Mouse (Mus musculus): ENCODE measurements at regions not wholly inside any gene's neighbourhood (a gene's known extent, or its start where the extent isn't known, plus 50 kb on each side); places are given as distances from the start of the nearest gene placed in this dataset.

GRCm38 (mm10) chr3:37887711-37888110, 163.4 kb upstream of the Gm5148 start:
- DNase-seq (ENCODE audit: low spot score in 2 of 2): no peak

- DNase-seq (ENCODE audit: low spot score in 2 of 2): no peak
Observed at GRCm38 (mm10) chr3:37886705-37887454, 162.6 kb upstream of the Gm5148 start.

GRCm38 (mm10) chr3:37885776-37886175, 161.5 kb upstream of the Gm5148 start:
- DNase-seq (ENCODE audit: low spot score in 2 of 2): no peak

DNA sequence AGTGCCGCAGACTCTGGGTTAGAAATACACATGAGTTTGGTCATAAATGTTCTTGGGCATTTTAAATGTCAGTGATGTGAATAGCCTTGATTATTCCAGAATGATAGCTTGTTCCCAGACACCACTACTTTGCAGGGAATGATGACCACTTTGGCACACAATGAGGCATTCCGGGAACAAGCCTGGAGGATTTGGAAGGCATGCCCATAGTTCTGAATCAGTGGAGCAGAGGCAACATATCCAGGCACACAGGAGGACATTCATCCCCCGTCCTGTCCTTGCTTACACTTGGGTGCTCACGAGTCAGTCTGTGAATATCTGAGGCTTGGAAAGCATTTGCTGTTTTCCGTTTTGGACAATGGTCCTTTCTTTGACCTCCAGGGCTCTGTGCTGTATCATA, 158.1 kb upstream of the Gm5148 start:
- DNase-seq (ENCODE audit: low spot score in 2 of 2): no peak

- no peak for DNase-seq (ENCODE audit: low spot score in 2 of 2)
Observed at GRCm38 (mm10) chr3:37881016-37881415, 156.7 kb upstream of the Gm5148 start.

DNA sequence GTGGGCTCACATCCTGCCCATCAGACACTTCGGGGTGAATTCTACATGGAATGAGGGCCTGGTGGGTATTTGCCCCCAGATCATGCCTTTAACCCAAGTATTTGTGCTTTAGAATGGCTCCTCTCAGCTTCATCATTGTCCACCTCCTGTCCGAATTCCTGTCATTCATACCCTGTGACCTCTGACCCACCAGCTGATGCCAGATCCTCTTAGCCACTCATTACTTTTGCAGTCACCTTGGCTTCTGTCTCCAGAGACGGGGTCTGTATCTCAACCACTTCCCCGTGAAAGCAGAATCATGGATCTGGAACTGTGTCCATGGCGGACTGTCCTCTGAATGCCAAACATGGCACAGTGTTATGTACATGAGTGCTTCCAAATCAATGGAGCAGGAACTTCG, 154.8 kb upstream of the Gm5148 start:
- DNase-seq (ENCODE audit: low spot score in 2 of 2): no peak

DNA sequence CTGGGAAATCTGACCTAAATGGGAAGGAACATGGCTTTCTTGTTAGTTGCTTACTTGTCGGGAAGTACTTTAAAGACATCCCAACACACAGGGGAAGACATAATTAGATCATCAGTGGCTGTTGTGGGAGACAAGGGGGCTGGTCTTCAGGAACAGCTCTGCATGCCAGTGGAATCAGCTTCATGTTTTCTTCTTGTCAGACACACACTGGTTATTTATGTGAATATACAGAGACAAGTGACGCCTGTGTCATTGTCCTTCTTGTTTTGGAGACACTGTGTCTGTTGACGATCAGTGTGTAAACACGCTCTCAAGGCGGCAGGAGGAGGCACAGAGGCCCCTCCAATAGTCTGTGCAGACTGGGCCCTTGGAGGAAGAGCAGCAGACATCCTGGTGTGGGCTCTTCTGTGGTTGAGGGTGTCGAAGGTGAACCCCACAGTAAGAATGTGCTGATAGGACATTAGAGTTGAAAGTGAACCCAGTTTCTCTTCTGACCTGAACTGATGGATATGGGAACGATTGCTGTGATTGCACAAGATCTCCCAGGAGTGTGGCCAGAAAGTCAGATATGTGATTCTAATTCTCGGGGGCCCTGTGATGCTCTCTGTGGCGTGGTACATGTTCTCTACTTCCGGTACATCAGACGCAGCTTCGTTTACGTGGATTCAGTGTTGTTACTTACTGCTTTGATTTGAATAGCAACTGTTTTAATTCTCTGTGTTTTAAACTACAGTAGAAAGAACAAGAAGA, 151.9 kb upstream of the Gm5148 start:
- no peak for DNase-seq (ENCODE audit: low spot score in 2 of 2)

DNA sequence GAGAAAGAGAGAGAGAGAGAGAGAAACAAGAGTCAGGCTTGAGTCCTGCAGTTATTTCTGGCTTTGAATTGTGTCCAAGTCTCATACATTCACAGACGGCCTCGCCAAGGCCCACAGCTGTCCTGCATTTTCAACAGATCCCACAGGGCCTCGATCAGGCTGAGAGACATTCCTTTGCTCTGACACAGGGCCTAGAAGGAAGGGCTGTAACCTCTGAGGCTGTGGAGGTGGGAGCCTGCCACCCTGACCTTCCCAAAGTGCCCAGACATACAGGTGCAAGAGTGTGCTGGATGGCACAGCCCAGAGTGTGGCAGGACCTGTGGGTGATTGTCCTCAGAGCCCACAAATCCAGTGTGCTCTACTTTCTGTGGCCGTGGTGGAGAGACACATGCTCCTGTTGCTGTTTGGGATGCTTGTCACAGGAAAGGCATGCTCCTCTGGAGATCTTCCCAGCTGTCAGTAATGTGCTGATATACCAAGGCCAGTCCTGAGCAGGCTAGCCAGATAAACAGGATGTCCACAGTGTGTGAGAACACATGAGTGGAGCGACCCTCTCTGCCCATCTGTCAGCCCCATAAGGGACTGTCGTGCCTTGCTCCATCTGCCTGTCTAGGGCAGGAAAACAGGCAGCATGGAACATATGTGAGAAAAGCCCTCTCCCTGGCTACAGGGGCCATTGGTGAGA, 151.2 kb upstream of the Gm5148 start:
- peak in 1 of 2 experiments; percentile 26 for DNase-seq (ENCODE audit: low spot score in 2 of 2)

GRCm38 (mm10) chr3:37874864-37875263, 150.6 kb upstream of the Gm5148 start:
- DNase-seq (ENCODE audit: low spot score in 2 of 2): no peak

DNA sequence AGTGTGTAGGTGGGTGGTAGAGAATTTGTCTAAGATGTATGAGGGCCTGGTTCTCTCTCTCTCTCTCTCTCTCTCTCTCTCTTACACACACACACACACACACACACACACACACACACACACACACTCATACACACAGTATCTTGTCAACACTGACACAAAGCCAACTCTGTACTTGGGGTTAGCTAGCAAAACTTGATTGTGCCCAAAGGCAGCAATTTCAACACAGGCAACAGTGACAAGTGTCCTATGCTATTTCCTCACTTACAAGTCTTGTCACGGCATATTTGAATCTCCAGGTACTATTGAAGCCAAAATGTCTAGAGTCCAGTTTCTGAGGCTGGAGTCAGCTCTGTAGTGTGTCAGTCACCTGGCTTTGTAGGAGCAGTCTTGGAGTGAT, 150.1 kb upstream of the Gm5148 start:
- no peak for DNase-seq (ENCODE audit: low spot score in 2 of 2)

- no peak for DNase-seq (ENCODE audit: low spot score in 2 of 2)
Observed at GRCm38 (mm10) chr3:37872329-37872728, 148.0 kb upstream of the Gm5148 start.

DNA sequence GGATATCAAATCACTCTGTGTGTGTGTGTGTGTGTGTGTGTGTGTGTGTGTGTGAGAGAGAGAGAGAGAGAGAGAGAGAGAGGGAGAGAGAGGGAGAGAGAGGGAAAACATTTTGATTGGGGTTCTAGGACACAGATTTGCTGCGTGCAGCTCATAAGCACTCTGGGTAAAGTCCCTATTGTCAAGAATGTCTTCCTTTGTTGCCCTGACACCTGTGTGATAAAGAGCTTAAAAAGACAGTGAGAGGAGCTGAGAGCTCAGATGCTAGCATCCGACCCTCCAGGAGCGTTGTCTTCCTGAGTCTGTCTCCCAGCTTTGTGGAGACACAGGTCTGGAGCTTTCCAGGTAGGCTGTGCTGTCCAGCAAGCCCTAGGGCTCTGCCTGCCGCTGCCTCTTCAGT, 146.8 kb upstream of the Gm5148 start:
- no peak for DNase-seq (ENCODE audit: low spot score in 2 of 2)

GRCm38 (mm10) chr3:37868454-37868853, 144.2 kb upstream of the Gm5148 start:
- DNase-seq (ENCODE audit: low spot score in 2 of 2): no peak

DNA sequence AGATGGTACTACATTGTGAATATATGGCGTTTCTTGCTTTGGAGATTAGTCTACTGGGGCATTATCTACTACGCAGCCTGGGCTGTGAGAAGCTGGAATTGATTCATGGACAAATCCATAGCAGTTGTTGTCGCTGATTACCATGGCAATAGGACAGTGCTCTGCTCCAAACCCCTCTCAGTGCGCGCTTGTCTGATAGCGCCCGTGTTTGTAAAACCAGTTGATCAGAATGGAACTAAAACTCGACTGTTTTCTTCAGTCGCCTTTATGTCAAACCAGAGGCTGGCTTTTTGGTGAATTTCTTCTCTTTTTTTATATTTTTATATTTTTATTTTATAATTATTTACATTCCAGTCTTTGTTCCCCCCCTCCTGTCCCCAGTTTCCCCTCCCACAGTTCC, 138.5 kb upstream of the Gm5148 start:
- DNase-seq (ENCODE audit: low spot score in 2 of 2): no peak

- DNase-seq (ENCODE audit: low spot score in 2 of 2): no peak
Observed at GRCm38 (mm10) chr3:37860715-37861461, 136.6 kb upstream of the Gm5148 start.

GRCm38 (mm10) chr3:37860034-37860714, 135.9 kb upstream of the Gm5148 start:
- peak in 1 of 2 experiments; percentile 24 for DNase-seq (ENCODE audit: low spot score in 2 of 2)

GRCm38 (mm10) chr3:37858624-37859302, 134.5 kb upstream of the Gm5148 start:
- no peak for DNase-seq (ENCODE audit: low spot score in 2 of 2)

DNA sequence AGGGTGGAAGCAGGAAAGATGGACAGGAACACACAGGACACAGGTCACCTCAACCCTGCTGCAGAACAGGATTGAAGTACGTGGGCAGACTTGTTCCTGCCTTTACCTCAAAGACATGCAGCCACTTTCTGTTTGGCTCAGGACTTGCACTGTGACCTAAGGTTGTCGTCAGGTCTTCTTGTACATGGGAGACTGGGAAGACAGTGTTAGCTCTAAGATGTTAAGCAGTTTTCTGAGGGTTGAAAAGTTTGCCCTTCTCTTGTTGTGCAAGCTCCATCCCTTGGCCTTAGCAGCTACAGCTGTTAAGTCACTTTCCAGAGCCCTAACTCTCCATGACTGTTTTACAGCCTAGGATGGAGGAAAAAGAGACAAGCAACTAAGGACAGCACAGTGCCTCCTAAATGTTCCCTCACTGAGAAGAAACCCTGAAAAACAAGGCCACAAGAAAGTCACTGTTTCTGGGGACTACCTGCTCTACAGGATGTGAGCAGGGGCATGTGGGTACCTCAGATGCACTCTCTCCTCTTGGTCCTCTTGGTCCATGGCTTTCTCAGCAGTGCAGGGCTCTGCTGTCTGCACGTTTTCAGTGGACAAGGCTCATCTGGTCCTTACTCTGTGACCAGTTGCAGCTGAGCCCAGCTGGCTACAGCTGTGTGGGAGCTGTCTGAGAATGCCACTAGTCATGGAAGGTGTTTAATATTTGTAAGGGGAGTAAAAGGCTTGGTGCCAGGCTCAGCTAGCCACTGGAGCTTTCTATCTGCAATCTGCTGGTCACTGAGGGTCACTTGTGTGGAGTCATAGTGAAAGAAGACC, 122.1 kb upstream of the Gm5148 start:
- no peak for DNase-seq (ENCODE audit: low spot score in 2 of 2)

- no peak for DNase-seq (ENCODE audit: low spot score in 2 of 2)
Observed at GRCm38 (mm10) chr3:37845313-37846023, 121.2 kb upstream of the Gm5148 start.
